Mouse (Mus musculus) thymus, adult 2 months (tissue): ENCODE measurements around the gene E130308A19Rik. TPM values are rescaled to one million over a fixed set of nuclear protein-coding genes. Genes with fewer than 3 reads are reported as not detected.

Experiments
- DNase-seq: peaks from one replicate; pipeline ENCODE4 v3.0.0; 2021
- H3K27ac ChIP-seq: fragments of 200-500 bp; 2 replicates; pipeline ENCODE4 v1.5.1; 2012; ENCODE audit warnings: low read length, control low read depth; ENCODE audit not compliant: control insufficient read depth, insufficient read depth
- H3K27me3 ChIP-seq: fragments of 200-500 bp; 2 replicates; pipeline ENCODE4 v1.6.1; 2012; ENCODE audit warnings: mild to moderate bottlenecking, low read length, moderate library complexity, mixed read lengths; ENCODE audit not compliant: control insufficient read depth, insufficient read depth
- H3K36me3 ChIP-seq: fragments of 200-500 bp; 2 replicates; pipeline ENCODE4 v1.6.1; 2012; ENCODE audit warnings: mild to moderate bottlenecking, low read length, moderate library complexity; ENCODE audit not compliant: control insufficient read depth, insufficient read depth
- H3K4me1 ChIP-seq: fragments of 200-500 bp; replicated peaks from 2 replicates; pipeline ENCODE4 v1.6.1; 2012; ENCODE audit warnings: low read length; ENCODE audit not compliant: control insufficient read depth, insufficient read depth
- H3K4me3 ChIP-seq: fragments of 200-500 bp; 2 replicates; pipeline ENCODE4 v1.5.1; 2012; ENCODE audit warnings: mild to moderate bottlenecking, low read length, control low read depth, moderate library complexity; ENCODE audit not compliant: control insufficient read depth, insufficient read depth
- CTCF ChIP-seq: fragments of 200-500 bp; IDR thresholded peaks from 2 replicates; pipeline ENCODE4 v1.5.1; 2012; ENCODE audit warnings: mild to moderate bottlenecking, control low read depth, low read length, moderate library complexity, borderline replicate concordance; ENCODE audit not compliant: control insufficient read depth, poor library complexity, insufficient read depth; ENCODE audit errors: extremely low read depth
- POLR2A ChIP-seq: fragments of 200-500 bp; IDR thresholded peaks from 2 replicates; pipeline ENCODE4 v1.6.1; 2012; ENCODE audit warnings: mild to moderate bottlenecking, low read length, control low read depth, moderate library complexity; ENCODE audit not compliant: control insufficient read depth, poor library complexity, insufficient read depth; ENCODE audit errors: extremely low read depth
- WGBS: fragments of 180-500 bp; shearing (Covaris S2); methylation state at CpG from one replicate; pipeline ENCODE4 v1.1.7; 2018; 5-methylcytosine and 5-hydroxymethylcytosine counted together
- polyA plus RNA-seq: library from polyadenylated mRNA; depleted of rRNA; stranded (reverse); fragments of >200 nt; gene quantifications from 2 replicates; pipeline ENCODE4 v1.2.3, GENCODE M21; 2012

The E130308A19Rik gene
- polyA plus RNA-seq, 1 experiment = 12.4 TPM

GRCm38 (mm10) chr4:59634532-59634931 lies 8.5 kb downstream of the E130308A19Rik start:
- WGBS = 85% methylated on average over 1 of the region's 1 CpGs
- H3K4me1 ChIP-seq = no peaks in the 10 kb centered on the region
- H3K27me3 ChIP-seq = no peaks in the 10 kb centered on the region
- H3K27ac ChIP-seq = no peak overlapping the region
- no peaks in the 10 kb centered on the region for H3K36me3 ChIP-seq
- H3K4me3 ChIP-seq = no peak overlapping the region
- no peak for DNase-seq
- TF ChIP-seq CTCF (no peak), POLR2A (no peak)

GRCm38 (mm10) chr4:59639163-59639562 lies 13.2 kb downstream of the E130308A19Rik start:
- H3K36me3 ChIP-seq = no peaks in the 10 kb centered on the region
- no peak overlapping the region for H3K27ac ChIP-seq
- TF ChIP-seq POLR2A (no peak), CTCF (no peak)
- no peaks in the 10 kb centered on the region for H3K27me3 ChIP-seq
- DNase-seq = no peak
- H3K4me3 ChIP-seq = no peak overlapping the region
- 0 out of 2 replicates have a peak, but pooled peaks cover 2% of the 10 kb centered on the region for H3K4me1 ChIP-seq

GRCm38 (mm10) chr4:59640720-59641119 lies 14.7 kb downstream of the E130308A19Rik start:
- Histone ChIP-seq H3K27ac (no peak overlapping the region), H3K4me3 (no peak overlapping the region), H3K36me3 (no peaks in the 10 kb centered on the region), H3K27me3 (no peaks in the 10 kb centered on the region), H3K4me1 (0 out of 2 replicates have a peak, but pooled peaks cover 2% of the 10 kb centered on the region)
- WGBS = 97% methylated on average over 2 of the region's 2 CpGs
- DNase-seq = no peak
- TF ChIP-seq POLR2A (no peak), CTCF (no peak)

- no peak overlapping the region for H3K4me3 ChIP-seq
These were observed 16.0 kb downstream of the E130308A19Rik start for GRCm38 (mm10) chr4:59642039-59642438.

GRCm38 (mm10) chr4:59642657-59643056 lies 16.6 kb downstream of the E130308A19Rik start:
- no peak for TF ChIP-seq CTCF
- TF ChIP-seq POLR2A = no peak
- H3K36me3 ChIP-seq = no peaks in the 10 kb centered on the region
- H3K27me3 ChIP-seq = no peaks in the 10 kb centered on the region
- no peak for DNase-seq
- WGBS = 93% methylated on average over 2 of the region's 2 CpGs
- H3K27ac ChIP-seq = no peak overlapping the region
- 0 out of 2 replicates have a peak, but pooled peaks cover 2% of the 10 kb centered on the region for H3K4me1 ChIP-seq
- H3K4me3 ChIP-seq = no peak overlapping the region

More at GRCm38 (mm10) chr4:59642039-59642438, 16.0 kb downstream of the E130308A19Rik start:
- Histone ChIP-seq H3K27ac (no peak overlapping the region), H3K4me1 (0 out of 2 replicates have a peak, but pooled peaks cover 2% of the 10 kb centered on the region), H3K27me3 (no peaks in the 10 kb centered on the region), H3K36me3 (no peaks in the 10 kb centered on the region)
- 90% methylated on average over 3 of the region's 3 CpGs for WGBS
- no peak for DNase-seq
- TF ChIP-seq CTCF (no peak), POLR2A (no peak)

- Histone ChIP-seq H3K4me1 (0 out of 2 replicates have a peak, but pooled peaks cover 2% of the 10 kb centered on the region), H3K27ac (no peak overlapping the region), H3K27me3 (no peaks in the 10 kb centered on the region), H3K4me3 (no peak overlapping the region), H3K36me3 (no peaks in the 10 kb centered on the region)
- no peak for DNase-seq
- 92% methylated on average over 3 of the region's 3 CpGs for WGBS
- TF ChIP-seq CTCF (no peak), POLR2A (no peak)
These were observed 18.4 kb downstream of the E130308A19Rik start for GRCm38 (mm10) chr4:59644431-59644830.

- no peaks in the 10 kb centered on the region for H3K27me3 ChIP-seq
- 0 out of 2 replicates have a peak, but pooled peaks cover 2% of the 10 kb centered on the region for H3K4me1 ChIP-seq
- no peaks in the 10 kb centered on the region for H3K36me3 ChIP-seq
- no peak overlapping the region for H3K4me3 ChIP-seq
- no peak for TF ChIP-seq CTCF
- TF ChIP-seq POLR2A = no peak
- 95% methylated on average over 4 of the region's 4 CpGs for WGBS
- no peak overlapping the region for H3K27ac ChIP-seq
- no peak for DNase-seq
These were observed 19.0 kb downstream of the E130308A19Rik start for GRCm38 (mm10) chr4:59644992-59645391.
